Mouse (Mus musculus) midbrain, embryonic 10.5 days (tissue): Measurements from ENCODE around the gene Tcf7. TPM values are rescaled to one million over a fixed set of nuclear protein-coding genes. Genes with fewer than 3 reads are reported as not detected.

ENCODE experiments used
- DNase-seq: peaks from one replicate; pipeline ENCODE4 v3.0.0-alpha.2; 2017; ENCODE audit warnings: low spot score
- H3K27ac ChIP-seq: fragments of 300-500 bp; sonication (generic); replicated peaks from 2 replicates; pipeline ENCODE4 v1.5.1; 2016; ENCODE audit warnings: mild to moderate bottlenecking
- H3K27me3 ChIP-seq: fragments of 300-500 bp; sonication (generic); 2 replicates; pipeline ENCODE4 v1.6.1; 2016; ENCODE audit warnings: low read depth, mild to moderate bottlenecking; ENCODE audit not compliant: poor library complexity, severe bottlenecking
- H3K36me3 ChIP-seq: fragments of 300-500 bp; sonication (generic); 2 replicates; pipeline ENCODE4 v1.6.1; 2016; ENCODE audit warnings: mild to moderate bottlenecking, moderate library complexity
- H3K4me1 ChIP-seq: fragments of 300-500 bp; sonication (generic); 2 replicates; pipeline ENCODE4 v1.6.1; 2016
- H3K4me3 ChIP-seq: fragments of 300-500 bp; sonication (generic); 2 replicates; pipeline ENCODE4 v1.5.1; 2016; ENCODE audit warnings: mild to moderate bottlenecking, moderate library complexity
- H3K9me3 ChIP-seq: fragments of 300-500 bp; sonication (generic); replicated peaks from 2 replicates; pipeline ENCODE4 v1.6.1; 2016; ENCODE audit warnings: mild to moderate bottlenecking
- WGBS: fragments of 180-500 bp; shearing (Covaris S2); methylation state at CpG from one replicate; pipeline ENCODE4 v1.1.7; 2016; 5-methylcytosine and 5-hydroxymethylcytosine counted together
- polyA plus RNA-seq: library from polyadenylated mRNA; unstranded; fragments of >200 nt; fragmentation: Nextera tagmentation; extraction: Ambion mirVana; gene quantifications from 2 replicates; pipeline ENCODE4 v1.2.1, GENCODE M21; 2016

Tcf7 gene
- polyA plus RNA-seq, 1 experiment from 2014 or later = 8.0 TPM

GRCm38 (mm10) chr11:52302668-52303067 is 19.9 kb upstream of the Tcf7 start:
- Histone ChIP-seq H3K4me1 (peaks cover 6% of the 10 kb centered on the region), H3K27ac (no peak overlapping the region), H3K9me3 (no peaks in the 10 kb centered on the region), H3K27me3 (peaks cover 3% of the 10 kb centered on the region), H3K4me3 (no peak overlapping the region), H3K36me3 (no peaks in the 10 kb centered on the region)
- DNase-seq = no peak
- WGBS = 96% methylated on average over 3 of the region's 3 CpGs

- Histone ChIP-seq H3K9me3 (no peaks in the 10 kb centered on the region), H3K4me1 (peaks cover 10% of the 10 kb centered on the region), H3K4me3 (no peak overlapping the region), H3K27ac (peak overlapping the region; percentile 13; the same call in 1 of the 2 replicates), H3K36me3 (no peaks in the 10 kb centered on the region), H3K27me3 (peaks cover 3% of the 10 kb centered on the region)
- DNase-seq = no peak
- 64% methylated on average over 7 of the region's 7 CpGs for WGBS
Observed at GRCm38 (mm10) chr11:52299687-52300086, 16.9 kb upstream of the Tcf7 start.

DNA sequence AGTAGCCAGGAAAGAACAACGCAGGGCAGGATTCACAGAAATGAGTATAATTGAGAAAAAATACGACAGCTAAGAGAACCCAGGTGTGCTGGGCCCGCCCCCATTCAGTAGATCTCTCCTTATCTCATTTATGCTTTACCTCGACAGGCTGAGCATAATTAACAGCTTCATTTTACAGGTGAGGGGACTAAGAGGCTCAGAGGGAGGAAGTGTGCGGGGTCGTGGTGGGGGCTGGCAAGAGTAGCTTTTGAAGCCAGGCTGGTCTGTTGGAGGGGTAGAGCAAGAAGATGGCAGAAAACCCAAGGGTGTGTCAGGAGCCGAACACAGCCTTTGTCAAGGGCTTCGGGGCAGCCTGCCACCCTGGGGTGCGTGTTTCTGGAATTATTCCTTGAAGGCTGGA is 16.1 kb upstream of the Tcf7 start:
- Histone ChIP-seq H3K4me3 (no peak overlapping the region), H3K4me1 (peaks cover 12% of the 10 kb centered on the region), H3K27ac (0 out of 2 replicates have a peak overlapping the region, but pooled peaks have one; percentile 13), H3K9me3 (no peaks in the 10 kb centered on the region), H3K36me3 (no peaks in the 10 kb centered on the region), H3K27me3 (peaks cover 3% of the 10 kb centered on the region)
- no peak for DNase-seq
- WGBS = 81% methylated on average over 9 of the region's 9 CpGs

- Histone ChIP-seq H3K9me3 (no peaks in the 10 kb centered on the region), H3K4me3 (no peak overlapping the region), H3K36me3 (no peaks in the 10 kb centered on the region), H3K27ac (no peak overlapping the region), H3K27me3 (peaks cover 3% of the 10 kb centered on the region), H3K4me1 (peaks cover 12% of the 10 kb centered on the region)
- peak; percentile 76 for DNase-seq
- 17% methylated on average over 9 of the region's 9 CpGs for WGBS
Observed at GRCm38 (mm10) chr11:52297352-52297751, 14.5 kb upstream of the Tcf7 start.

- no peak overlapping the region for H3K4me3 ChIP-seq
Observed at GRCm38 (mm10) chr11:52294103-52294502, 11.3 kb upstream of the Tcf7 start.

GRCm38 (mm10) chr11:52292894-52293293 is 10.1 kb upstream of the Tcf7 start:
- Histone ChIP-seq H3K4me1 (0 out of 2 replicates have a peak, but pooled peaks cover 5% of the 10 kb centered on the region), H3K4me3 (no peak overlapping the region), H3K27ac (no peak overlapping the region), H3K36me3 (no peaks in the 10 kb centered on the region), H3K9me3 (no peaks in the 10 kb centered on the region), H3K27me3 (no peaks in the 10 kb centered on the region)
- 79% methylated on average over 6 of the region's 6 CpGs for WGBS
- DNase-seq = no peak

More at GRCm38 (mm10) chr11:52294103-52294502, 11.3 kb upstream of the Tcf7 start:
- DNase-seq = no peak
- no peaks in the 10 kb centered on the region for H3K9me3 ChIP-seq
- H3K27me3 ChIP-seq = peaks cover 2% of the 10 kb centered on the region
- peaks cover 7% of the 10 kb centered on the region; the same call in 1 of the 2 replicates for H3K4me1 ChIP-seq
- 91% methylated on average over 9 of the region's 9 CpGs for WGBS
- no peak overlapping the region for H3K27ac ChIP-seq
- no peaks in the 10 kb centered on the region for H3K36me3 ChIP-seq

DNA sequence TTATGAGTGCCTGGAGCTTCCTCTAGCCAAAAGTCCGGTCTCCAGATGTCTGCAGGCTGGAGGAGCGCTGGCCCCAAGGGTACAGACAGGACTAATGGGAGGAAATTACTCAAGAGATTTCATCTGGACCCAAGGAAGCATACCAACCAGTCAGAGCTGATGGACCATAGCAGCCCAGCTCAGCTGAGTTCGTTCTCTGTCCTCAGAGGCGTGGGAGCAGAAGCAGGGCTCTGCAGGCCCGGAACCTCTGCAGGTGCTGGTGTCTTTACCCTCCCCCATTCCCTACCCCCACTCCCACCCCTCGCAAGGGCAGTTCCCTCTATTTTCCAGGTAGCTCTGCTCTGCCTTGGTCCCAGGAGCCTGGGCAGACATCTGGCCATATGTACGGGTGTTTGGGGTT is 9.5 kb upstream of the Tcf7 start:
- Histone ChIP-seq H3K9me3 (no peaks in the 10 kb centered on the region), H3K4me3 (no peak overlapping the region), H3K27me3 (peaks cover 4% of the 10 kb centered on the region; the same call in 1 of the 2 replicates), H3K27ac (no peak overlapping the region), H3K36me3 (no peaks in the 10 kb centered on the region), H3K4me1 (peaks cover 8% of the 10 kb centered on the region)
- DNase-seq = no peak
- WGBS = 77% methylated on average over 7 of the region's 7 CpGs

- WGBS = 17% methylated on average over 4 of the region's 4 CpGs
- Histone ChIP-seq H3K9me3 (no peaks in the 10 kb centered on the region), H3K27ac (peak overlapping the region; percentile 6; the same call in 1 of the 2 replicates), H3K27me3 (peaks cover 54% of the 10 kb centered on the region), H3K4me3 (no peak overlapping the region), H3K4me1 (peaks cover 57% of the 10 kb centered on the region), H3K36me3 (no peaks in the 10 kb centered on the region)
- no peak for DNase-seq
Observed at GRCm38 (mm10) chr11:52286958-52287305, 4.1 kb upstream of the Tcf7 start.

GRCm38 (mm10) chr11:52286301-52286957 is 3.6 kb upstream of the Tcf7 start:
- peaks cover 59% of the 10 kb centered on the region for H3K27me3 ChIP-seq

DNA sequence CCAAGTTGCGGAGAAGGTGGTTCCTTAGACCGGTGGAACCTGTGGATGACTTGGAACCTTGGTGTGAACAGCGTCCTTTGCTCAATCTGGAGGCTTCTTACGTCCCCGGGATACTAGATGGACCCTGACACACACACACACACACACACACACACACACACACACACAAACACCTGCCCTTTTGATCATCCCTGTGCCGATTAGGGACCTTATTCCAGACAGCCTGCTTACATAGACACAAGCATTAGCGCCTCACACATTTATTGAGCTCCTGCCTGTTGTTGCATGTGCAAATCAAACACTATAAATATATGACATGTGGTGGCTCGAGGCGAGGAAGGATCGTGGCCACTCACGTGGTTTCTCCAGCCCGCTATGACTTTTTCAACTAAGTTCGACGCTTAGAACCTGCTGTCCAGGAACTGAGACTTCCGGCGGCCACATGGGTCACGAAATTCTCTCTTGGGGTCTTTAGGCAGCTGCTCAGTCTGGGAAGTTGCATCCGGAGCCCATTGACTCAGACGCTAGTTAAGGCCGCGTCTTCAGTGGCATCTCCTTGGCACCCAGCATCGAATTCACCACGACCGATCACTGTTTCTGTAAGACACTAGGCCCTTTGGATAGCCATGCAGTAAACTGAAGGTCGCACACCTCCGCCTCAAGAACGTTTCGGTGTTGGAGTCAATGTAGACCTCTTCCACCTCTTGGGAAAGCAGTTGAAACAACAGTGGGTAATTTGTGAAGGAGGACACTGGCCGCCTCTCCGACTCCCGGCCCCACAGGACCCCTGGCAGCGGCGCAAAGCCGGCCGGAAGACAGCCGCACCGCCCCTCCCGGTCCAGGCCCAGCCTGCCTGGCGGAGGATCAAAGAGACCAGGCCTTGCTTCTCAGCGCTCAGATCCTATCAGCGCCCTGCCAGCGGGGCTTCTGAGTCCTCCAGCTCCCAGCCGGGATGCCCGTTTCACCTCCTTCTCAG is 1.1 kb upstream of the Tcf7 start:
- DNase-seq = peak; percentile 62
- Histone ChIP-seq H3K36me3 (0 out of 2 replicates have a peak, but pooled peaks cover 4% of the 10 kb centered on the region), H3K4me3 (peak overlapping the region; percentile 73), H3K27ac (peak overlapping the region; percentile 70), H3K4me1 (peaks cover 65% of the 10 kb centered on the region), H3K27me3 (peaks cover 73% of the 10 kb centered on the region), H3K9me3 (no peaks in the 10 kb centered on the region)
- WGBS = 8% methylated on average over 44 of the region's 44 CpGs

More at GRCm38 (mm10) chr11:52286301-52286957, 3.6 kb upstream of the Tcf7 start:
- no peak for DNase-seq
- H3K27ac ChIP-seq = peak overlapping the region; percentile 6; the same call in 1 of the 2 replicates
- H3K9me3 ChIP-seq = no peaks in the 10 kb centered on the region
- H3K36me3 ChIP-seq = no peaks in the 10 kb centered on the region
- 10% methylated on average over 16 of the region's 16 CpGs for WGBS
- peak overlapping the region; percentile 12; the same call in 1 of the 2 replicates for H3K4me3 ChIP-seq
- peaks cover 60% of the 10 kb centered on the region for H3K4me1 ChIP-seq

DNA sequence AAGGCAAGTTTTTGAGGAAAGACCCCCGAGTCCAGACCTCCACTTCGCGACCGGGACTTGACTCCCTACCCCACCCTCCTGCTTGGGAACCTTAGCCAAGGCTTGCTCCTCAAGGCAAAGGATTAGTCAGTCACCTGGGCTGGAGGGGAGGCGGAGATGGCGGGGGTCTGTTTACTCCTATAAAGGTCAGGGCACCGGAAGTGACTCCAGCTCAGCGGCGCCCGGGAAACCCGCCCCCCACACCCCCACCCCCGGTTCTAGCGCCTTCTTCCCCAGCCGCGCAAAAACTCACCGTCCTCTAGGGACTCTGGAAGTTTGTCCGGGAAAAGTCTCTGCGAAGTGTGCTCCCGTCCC is 417 bp downstream of the Tcf7 start:
- H3K27me3 ChIP-seq = peaks cover 69% of the 10 kb centered on the region
- H3K4me3 ChIP-seq = peak overlapping the region; percentile 73
- peak overlapping the region; percentile 81 for H3K27ac ChIP-seq
- peaks cover 16% of the 10 kb centered on the region for H3K36me3 ChIP-seq
- H3K4me1 ChIP-seq = peaks cover 63% of the 10 kb centered on the region
- WGBS = under 1% methylated on average over 19 of the region's 19 CpGs
- no peaks in the 10 kb centered on the region for H3K9me3 ChIP-seq
- peak; percentile 61 for DNase-seq

- no peak for DNase-seq
- H3K9me3 ChIP-seq = no peaks in the 10 kb centered on the region
- H3K27me3 ChIP-seq = peaks cover 63% of the 10 kb centered on the region
- H3K36me3 ChIP-seq = peaks cover 16% of the 10 kb centered on the region
- no peak overlapping the region; the same call in 1 of the 2 replicates for H3K27ac ChIP-seq
- peak overlapping the region; percentile 73 for H3K4me3 ChIP-seq
- peaks cover 56% of the 10 kb centered on the region for H3K4me1 ChIP-seq
- 67% methylated on average over 19 of the region's 19 CpGs for WGBS
Observed at GRCm38 (mm10) chr11:52281568-52282328, 1.1 kb downstream of the Tcf7 start.
